ENCODE assay signal across 11 mouse cellular contexts in the genomic region with DNA sequence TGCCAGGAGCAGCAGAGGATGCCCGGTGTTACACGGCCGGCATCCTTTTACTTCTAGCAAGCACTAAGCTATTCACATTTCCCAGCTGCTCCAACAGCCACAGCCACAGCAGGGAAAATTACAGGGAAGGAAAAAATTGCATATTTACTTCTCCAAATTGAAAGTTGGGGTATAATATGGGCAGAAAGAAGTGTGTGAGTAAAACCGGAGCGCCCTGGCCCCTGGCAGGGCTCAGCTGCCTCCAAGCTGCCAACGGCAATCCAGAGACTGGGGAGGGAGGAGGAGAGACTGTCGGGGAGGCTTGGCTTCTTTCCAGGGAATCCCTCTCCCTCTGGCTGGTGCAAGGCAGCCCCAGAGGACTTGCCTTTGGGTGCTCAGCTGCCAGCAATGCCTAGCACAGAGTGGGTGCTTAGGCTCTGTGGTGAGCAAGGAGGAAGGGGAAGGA. TPM values are rescaled to one million over a fixed set of nuclear protein-coding genes. Genes with fewer than 3 reads are reported as not detected.
DNase-seq lines count a peak whose midpoint lies in the region; ATAC-seq and TF ChIP-seq lines count a peak whose summit lies in the region.
"Had no signal": no experiment of that assay in that cellular context is flagged by ENCODE, and none has a peak within 500 bp of the region (broad histone marks: within the 10 kb centered on the region; RNA-seq: fewer than 3 reads in every experiment).

No protein-coding gene starts in this region.

- H3K9me3 ChIP-seq in lung, postnatal 0 days (ENCODE audit: low read length): no peaks in the 10 kb centered on the region
- 0 out of 2 replicates have a peak, but pooled peaks cover 8% of the 10 kb centered on the region for H3K9me3 ChIP-seq in embryonic facial prominence, embryonic 14.5 days (ENCODE audit: control insufficient read depth, low read length)
- no peaks in the 10 kb centered on the region for H3K9me3 ChIP-seq in heart, embryonic 11.5 days (replicated peaks; ENCODE audit: control insufficient read depth, low read length)

- no peak overlapping the region for H3K4me2 ChIP-seq in lung, postnatal 0 days (replicated peaks; ENCODE audit: low read depth, low read length)
- no peak overlapping the region for H3K4me2 ChIP-seq in embryonic facial prominence, embryonic 14.5 days (ENCODE audit: low read depth, low read length)
- H3K4me2 ChIP-seq in heart, embryonic 11.5 days: no peak overlapping the region

- 51% methylated on average over 7 of the region's 7 CpGs for WGBS in lung, postnatal 0 days
- 44% methylated on average over 7 of the region's 7 CpGs for WGBS in embryonic facial prominence, embryonic 14.5 days
- WGBS in heart, embryonic 11.5 days (ENCODE audit: insufficient replicate concordance): 66% methylated on average over 7 of the region's 7 CpGs

- H3K27me3 ChIP-seq in lung, postnatal 0 days (replicated peaks; ENCODE audit: insufficient read depth, low read length): no peaks in the 10 kb centered on the region
- no peaks in the 10 kb centered on the region for H3K27me3 ChIP-seq in embryonic facial prominence, embryonic 14.5 days (replicated peaks; ENCODE audit: control insufficient read depth, insufficient read depth, low read length)
- H3K27me3 ChIP-seq in heart, embryonic 11.5 days (ENCODE audit: control insufficient read depth, insufficient read depth, low read length): no peaks in the 10 kb centered on the region; the same call in 1 of the 2 replicates

- no peak overlapping the region for H3K9ac ChIP-seq in lung, postnatal 0 days (replicated peaks; ENCODE audit: low read depth)
- H3K9ac ChIP-seq in embryonic facial prominence, embryonic 14.5 days (ENCODE audit: low read depth, low read length): no peak overlapping the region
- no peak overlapping the region for H3K9ac ChIP-seq in heart, embryonic 11.5 days (ENCODE audit: low read depth, low read length)

- TF ChIP-seq EP300 in lung, postnatal 0 days (IDR thresholded peaks at IDR 0.05): no peak

- no peak for TF ChIP-seq CTCF in lung, postnatal 0 days (IDR thresholded peaks at IDR 0.05)

- ATAC-seq in lung, postnatal 0 days: no peak
- ATAC-seq in embryonic facial prominence, embryonic 14.5 days (ENCODE audit: low read depth): peak; percentile 63
- ATAC-seq in heart, embryonic 11.5 days (replicated peaks; ENCODE audit: insufficient number of reproducible peaks, low FRiP score, low TSS enrichment): no peak
- ATAC-seq: Patski had no signal

- H3K27ac ChIP-seq in lung, postnatal 0 days (ENCODE audit: low read length): no peak overlapping the region
- H3K27ac ChIP-seq in embryonic facial prominence, embryonic 14.5 days (replicated peaks; ENCODE audit: low read depth, low read length): no peak overlapping the region
- no peak overlapping the region for H3K27ac ChIP-seq in heart, embryonic 11.5 days (ENCODE audit: low read depth, low read length)

- no peaks in the 10 kb centered on the region; the same call in 1 of the 2 replicates for H3K4me1 ChIP-seq in lung, postnatal 0 days (ENCODE audit: insufficient read depth, low read depth, low read length)
- peaks cover 5% of the 10 kb centered on the region for H3K4me1 ChIP-seq in embryonic facial prominence, embryonic 14.5 days (ENCODE audit: control insufficient read depth, insufficient read depth, low read length)
- 0 out of 2 replicates have a peak, but pooled peaks cover 3% of the 10 kb centered on the region for H3K4me1 ChIP-seq in heart, embryonic 11.5 days (ENCODE audit: control insufficient read depth, insufficient read depth, low read length)

- H3K36me3 ChIP-seq in lung, postnatal 0 days (ENCODE audit: insufficient read depth, low read length): no peaks in the 10 kb centered on the region
- H3K36me3 ChIP-seq in embryonic facial prominence, embryonic 14.5 days (ENCODE audit: control insufficient read depth, insufficient read depth, low read length): no peaks in the 10 kb centered on the region
- no peaks in the 10 kb centered on the region for H3K36me3 ChIP-seq in heart, embryonic 11.5 days (ENCODE audit: control insufficient read depth, insufficient read depth, low read length)

- peak; percentile 18 for DNase-seq in lung, postnatal 10 days
- no peak for DNase-seq in lung, postnatal 0 days (ENCODE audit: low spot score)
- DNase-seq in embryonic facial prominence, embryonic 14.5 days (ENCODE audit: low spot score): peak; percentile 75
- DNase-seq in layer of hippocampus, adult 18-20 months (ENCODE audit: low spot score in 2 of 2): peak; percentile 50 to 70
- peak; percentile 73 for DNase-seq in right cerebral cortex, adult 18-20 months
- DNase-seq in spleen, postnatal 14 days (ENCODE audit: low spot score in 2 of 2): no peak
- DNase-seq in embryo, embryonic 10.5 days (ENCODE audit: low spot score): no peak
- DNase-seq: kidney, adult 8-10 months had no signal

- no peak overlapping the region for H3K4me3 ChIP-seq in lung, postnatal 0 days (ENCODE audit: low read depth, low read length)
- H3K4me3 ChIP-seq in embryonic facial prominence, embryonic 14.5 days (ENCODE audit: low read depth, low read length): no peak overlapping the region
- H3K4me3 ChIP-seq in heart, embryonic 11.5 days (ENCODE audit: low read depth, low read length): no peak overlapping the region
- H3K4me3 ChIP-seq: erythroblast, embryonic 14.5 days had no signal

RNA-seq across cellular contexts. Expression of gene Chst8, which starts 53.1 kb away (rescaled TPM):
- 4.7 and 5.9 TPM in 2 replicates for polyA plus RNA-seq in lung, postnatal 0 days (2015; fragmentation: Nextera tagmentation; extraction: Ambion mirVana)
- polyA plus RNA-seq in embryonic facial prominence, embryonic 14.5 days (2014; fragmentation: Nextera tagmentation; extraction: Ambion mirVana): 5.3 and 6.4 TPM in 2 replicates
- total RNA-seq in layer of hippocampus, adult 18-20 months (2021): 10 to 100 TPM; 27.6 to 44.7 TPM
- 1.2 and 1.6 TPM in 2 replicates for polyA plus RNA-seq in heart, embryonic 11.5 days (2014; fragmentation: Nextera tagmentation; extraction: Ambion mirVana)
- polyA plus RNA-seq: erythroblast, embryonic 14.5 days had no signal

Comparison
In these comparisons a context has a peak if more than half of its experiments do, and no peak if none do; other contexts are left out.
1. DNase-seq: peak in lung, postnatal 10 days (single experiment), embryonic facial prominence, embryonic 14.5 days (single experiment), layer of hippocampus, adult 18-20 months (2 of 2) and right cerebral cortex, adult 18-20 months (single experiment); none in lung, postnatal 0 days (single experiment), spleen, postnatal 14 days (0 of 2) and embryo, embryonic 10.5 days (single experiment).